8 mouse cellular contexts compared by ENCODE assay signal in genomic region chr13:97007501-97008265, GRCm38 (mm10). TPM values are rescaled to one million over a fixed set of nuclear protein-coding genes. Genes with fewer than 3 reads are reported as not detected.
DNase-seq lines count a peak whose midpoint lies in the region; ATAC-seq lines count a peak whose summit lies in the region.

No protein-coding gene starts in this region.

- intact Hi-C loops in left cerebral cortex, postnatal 4 days (cut with DNase I), result loop anchor here (5.0 to 10.0 kb wide), 2 partner anchors 80 to 153 kb away; no protein-coding TSS in a partner anchor

- no peak for DNase-seq in cerebellum, postnatal 14 days
- DNase-seq in urinary bladder, postnatal 14 days (ENCODE audit: low spot score), result peak; percentile 7
- DNase-seq in urinary bladder, postnatal 25 days (ENCODE audit: low spot score), result no peak
- peak; percentile 15 to 37 for DNase-seq in frontal cortex, postnatal 36 days (ENCODE audit: low spot score in 2 of 2)
- peak; percentile 20 for DNase-seq in left cerebral cortex, postnatal 4 days
- peak; percentile 28 for DNase-seq in naive thymus-derived CD4-positive, alpha-beta T cell, adult 2 months (ENCODE audit: low read depth)
- no peak for DNase-seq in thymus, postnatal 25 days

- 0 out of 2 replicates have a peak, but pooled peaks have one; percentile 46 for ATAC-seq in cerebellum, adult (ENCODE audit: insufficient number of reproducible peaks, low FRiP score, low TSS enrichment)

RNA-seq across cellular contexts. Expression of gene 1700029F12Rik, which starts 26.5 kb away (rescaled TPM):
- total RNA-seq in left cerebral cortex, postnatal 4 days (2021), result not detected

RNA-seq across cellular contexts. Expression of gene Fam169a, which starts 59.4 kb away (rescaled TPM):
- total RNA-seq in left cerebral cortex, postnatal 4 days (2021), result 10 to 100 TPM; 36.6 to 38.4 TPM

Comparison
In these comparisons a context has a peak if more than half of its experiments do, and no peak if none do; other contexts are left out.
1. DNase-seq: peak in urinary bladder, postnatal 14 days (single experiment), frontal cortex, postnatal 36 days (2 of 2), left cerebral cortex, postnatal 4 days (single experiment) and naive thymus-derived CD4-positive, alpha-beta T cell, adult 2 months (single experiment); none in cerebellum, postnatal 14 days (0 of 2), urinary bladder, postnatal 25 days (single experiment) and thymus, postnatal 25 days (single experiment).